Mouse (Mus musculus): ENCODE results near the gene Nfkbiz.

The Nfkbiz gene

DNA sequence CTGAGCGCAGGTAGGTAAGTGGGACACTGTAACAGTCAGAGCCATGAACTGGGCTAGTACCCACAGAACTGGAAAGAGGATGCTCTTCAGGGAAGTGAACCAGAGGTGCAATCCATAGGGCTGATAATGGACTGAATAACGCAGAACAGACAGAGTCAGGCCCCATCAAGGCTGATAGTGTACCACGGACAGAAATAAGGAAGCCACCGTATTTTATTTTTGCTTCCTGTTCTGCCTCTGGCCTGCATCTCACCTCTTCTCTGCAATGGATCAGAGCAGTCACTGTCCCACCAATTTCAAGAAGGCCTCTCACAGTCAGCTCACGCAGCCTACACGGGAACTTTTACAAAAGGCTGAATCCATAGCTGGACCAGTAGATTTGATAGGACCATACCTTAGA lies 6.7 kb downstream of the Nfkbiz start:
- DNase-seq (ENCODE audit: low spot score): no peak

DNA sequence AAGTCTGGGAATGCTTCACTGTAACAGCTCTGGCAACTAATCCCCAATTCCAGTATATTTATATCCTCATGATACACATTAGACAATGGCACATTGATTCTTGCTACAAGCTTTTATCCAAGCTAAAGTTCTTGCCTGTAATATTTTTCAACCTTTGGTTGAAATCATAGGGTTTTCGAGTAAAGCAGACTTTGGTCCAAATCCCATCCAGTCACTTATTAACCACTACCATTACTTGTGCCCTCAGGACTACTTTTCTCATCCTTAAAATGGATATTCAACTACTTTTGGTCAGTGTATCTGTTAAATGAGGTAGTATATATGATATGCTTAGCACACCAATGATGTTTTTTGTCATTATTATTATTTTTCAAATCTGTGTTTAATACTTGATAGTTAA lies 7.2 kb downstream of the Nfkbiz start:
- no peak for DNase-seq (ENCODE audit: low spot score)

- no peak for DNase-seq (ENCODE audit: low spot score)
Observed at GRCm38 (mm10) chr16:55823398-55824155, 15.1 kb downstream of the Nfkbiz start.

GRCm38 (mm10) chr16:55822741-55823397 lies 15.8 kb downstream of the Nfkbiz start:
- DNase-seq (ENCODE audit: low spot score): no peak

- peak; percentile 88 for DNase-seq (ENCODE audit: low spot score)
Observed at GRCm38 (mm10) chr16:55821997-55822740, 16.5 kb downstream of the Nfkbiz start.

GRCm38 (mm10) chr16:55821571-55821981 lies 17.1 kb downstream of the Nfkbiz start:
- no peak for DNase-seq (ENCODE audit: low spot score)

- DNase-seq (ENCODE audit: low spot score): peak; percentile 61
Observed at GRCm38 (mm10) chr16:55820916-55821570, 17.7 kb downstream of the Nfkbiz start.

DNA sequence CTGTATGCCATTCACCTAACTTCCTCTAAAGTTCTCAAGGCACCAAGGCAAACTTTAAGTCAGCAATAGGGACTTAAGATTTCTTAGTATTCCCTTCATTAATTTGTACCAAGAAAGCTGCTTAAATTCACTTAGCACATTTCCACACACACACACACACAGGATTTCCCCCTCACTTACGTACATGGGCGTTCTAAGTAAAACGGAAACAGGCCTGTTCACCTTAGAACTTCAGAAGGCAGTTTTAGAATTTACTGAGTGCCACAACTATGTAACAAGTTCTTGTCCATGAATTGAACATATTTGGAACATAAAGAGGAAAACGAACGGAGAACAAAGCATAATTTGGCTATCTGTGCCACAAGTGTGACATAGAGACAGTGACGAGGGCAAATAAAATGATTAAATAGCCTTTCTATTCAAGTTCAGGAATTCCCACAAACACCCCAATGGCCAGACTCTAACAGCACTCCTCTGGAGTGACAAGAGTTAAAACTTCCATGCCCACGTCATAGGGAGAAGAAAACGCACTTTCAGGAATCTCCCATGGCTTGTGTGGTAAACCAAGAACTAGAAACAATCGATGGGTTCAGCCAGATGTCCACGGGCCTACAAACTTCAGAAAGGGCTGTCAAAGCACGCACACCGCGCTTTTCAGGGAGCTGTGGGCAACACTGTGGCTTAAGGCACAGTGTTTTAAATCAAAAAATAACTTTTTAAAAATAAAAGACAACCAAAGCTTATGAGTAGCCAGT lies 18.4 kb downstream of the Nfkbiz start:
- peak; percentile 68 for DNase-seq (ENCODE audit: low spot score)

- peak; percentile 27 for DNase-seq (ENCODE audit: low spot score)
Observed at GRCm38 (mm10) chr16:55819186-55819861, 19.4 kb downstream of the Nfkbiz start.

DNA sequence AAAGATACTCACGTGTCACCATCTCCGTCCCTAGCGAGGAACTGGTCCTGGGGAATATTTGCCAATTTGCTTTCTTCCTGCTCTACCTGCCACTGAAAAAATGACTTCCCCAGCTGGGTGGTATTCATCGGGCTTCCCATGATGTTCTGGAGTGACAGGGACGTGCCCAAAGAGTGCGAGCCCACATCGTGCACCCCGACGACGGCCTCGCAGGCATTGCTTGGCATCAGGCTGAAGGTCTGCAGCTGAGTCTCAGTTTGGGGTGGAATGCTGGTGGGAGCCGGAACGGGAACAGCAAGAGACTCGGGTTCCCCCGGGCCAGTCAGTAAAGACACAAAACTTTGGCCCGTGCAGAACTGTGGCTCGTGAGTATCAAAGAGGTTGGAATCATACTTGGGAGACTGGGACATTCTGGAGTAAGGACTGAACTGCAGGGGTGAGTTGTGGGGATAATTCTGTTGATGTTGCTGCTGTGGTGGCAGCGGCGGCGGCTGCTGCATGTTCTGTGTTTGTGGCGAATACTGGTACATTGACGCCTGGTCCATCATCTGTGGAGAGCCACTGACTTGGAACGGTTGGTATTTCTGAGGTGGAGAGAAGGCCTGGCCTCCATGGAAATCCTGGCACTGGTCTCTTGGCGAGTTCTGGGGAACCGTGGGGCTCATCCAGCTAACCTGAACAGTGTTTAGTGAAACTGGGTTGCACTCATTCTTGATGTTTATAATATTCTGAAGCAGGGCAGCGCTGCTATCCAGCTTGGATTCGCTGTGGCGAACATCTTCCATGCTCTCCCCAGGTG lies 20.8 kb downstream of the Nfkbiz start:
- no peak for DNase-seq (ENCODE audit: low spot score)

- DNase-seq (ENCODE audit: low spot score): no peak
Observed at GRCm38 (mm10) chr16:55816202-55816941, 22.3 kb downstream of the Nfkbiz start.

DNA sequence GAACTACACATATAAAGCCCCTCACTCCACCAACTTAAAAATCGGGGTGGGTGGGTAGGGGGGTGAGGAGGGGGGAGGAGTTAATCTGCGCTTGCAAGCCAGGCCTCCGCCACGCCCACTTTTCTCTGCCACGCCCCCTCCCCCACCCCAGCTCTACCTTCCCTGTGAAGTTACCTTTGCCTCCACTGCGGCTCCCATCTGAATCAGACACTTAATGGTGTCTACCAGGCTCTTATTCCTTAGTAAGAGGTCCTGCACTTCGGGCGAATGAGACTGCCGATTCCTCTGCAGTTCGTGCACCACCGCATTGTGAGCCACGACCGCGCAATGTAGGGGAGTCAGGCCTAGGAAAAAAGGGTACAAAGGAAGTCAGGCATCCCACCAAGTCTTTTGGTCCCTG lies 23.2 kb downstream of the Nfkbiz start:
- DNase-seq (ENCODE audit: low spot score): no peak

- DNase-seq (ENCODE audit: low spot score): no peak
Observed at GRCm38 (mm10) chr16:55814686-55815085, 24.0 kb downstream of the Nfkbiz start.

- no peak for DNase-seq (ENCODE audit: low spot score)
Observed at GRCm38 (mm10) chr16:55813916-55814315, 24.8 kb downstream of the Nfkbiz start.

DNA sequence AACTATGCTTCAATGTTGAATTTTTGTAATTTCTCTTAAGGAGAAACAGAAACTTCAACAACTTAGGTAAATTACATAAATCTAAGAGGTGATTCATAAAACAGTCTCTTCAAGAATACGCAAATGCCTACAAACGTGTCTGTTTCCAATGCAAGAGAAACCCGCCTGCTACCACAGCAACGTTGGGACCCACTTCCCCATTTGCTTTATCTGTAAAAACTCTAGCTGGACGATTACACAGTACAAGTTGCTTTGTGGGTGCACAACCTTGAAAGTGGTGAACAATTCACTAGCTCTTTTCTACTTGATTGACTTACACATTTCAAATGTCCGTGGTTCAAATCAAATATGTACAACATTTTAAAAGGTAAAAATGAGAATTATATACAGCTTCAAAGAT lies 26.9 kb downstream of the Nfkbiz start:
- DNase-seq (ENCODE audit: low spot score): no peak

DNA sequence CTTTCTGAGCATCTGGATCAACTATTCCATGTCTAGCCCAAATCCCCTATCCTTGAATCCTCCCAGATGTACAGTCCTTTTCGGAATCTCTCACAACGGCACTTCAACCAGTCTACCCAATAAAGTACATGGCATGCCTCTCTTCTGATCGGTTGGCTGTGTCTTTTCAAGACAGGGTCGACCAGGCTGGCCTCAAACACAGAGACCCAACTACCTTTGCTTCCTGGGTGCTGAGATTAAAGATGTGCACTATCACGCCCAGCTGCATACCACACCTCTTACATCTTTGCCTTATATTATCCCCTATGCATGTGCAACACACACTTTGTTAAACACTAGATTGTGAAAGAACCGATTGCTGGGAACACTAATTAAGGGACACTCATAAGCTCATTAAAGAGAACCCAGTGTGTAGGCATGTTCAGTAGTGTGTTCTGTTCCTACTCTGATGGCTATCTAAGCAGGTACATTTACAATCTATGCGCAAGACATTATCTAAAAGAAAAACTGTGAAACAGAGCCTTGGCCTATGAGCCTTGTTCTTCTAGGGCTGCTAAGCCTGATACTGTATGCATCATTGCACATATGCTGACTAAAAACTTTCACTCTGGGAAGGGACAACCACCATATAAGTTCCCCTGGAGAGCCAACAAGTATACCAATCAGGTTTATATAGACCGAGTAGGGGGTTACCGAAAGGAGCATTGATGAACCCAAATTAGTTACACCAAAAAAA lies 28.8 kb downstream of the Nfkbiz start:
- no peak for DNase-seq (ENCODE audit: low spot score)

GRCm38 (mm10) chr16:55809345-55809744 lies 29.4 kb downstream of the Nfkbiz start:
- DNase-seq (ENCODE audit: low spot score): no peak

- DNase-seq (ENCODE audit: low spot score): no peak
Observed at GRCm38 (mm10) chr16:55807505-55807932, 31.2 kb downstream of the Nfkbiz start.

- DNase-seq (ENCODE audit: low spot score): no peak
Observed at GRCm38 (mm10) chr16:55804799-55805198, 33.9 kb downstream of the Nfkbiz start.
